Mouse (Mus musculus): ENCODE results near the gene Tbkbp1. TPM values are rescaled to one million over a fixed set of nuclear protein-coding genes. Genes with fewer than 3 reads are reported as not detected.

The Tbkbp1 gene
- polyA plus RNA-seq, 1 experiment from 2014 or later, result 4.9 TPM

DNA sequence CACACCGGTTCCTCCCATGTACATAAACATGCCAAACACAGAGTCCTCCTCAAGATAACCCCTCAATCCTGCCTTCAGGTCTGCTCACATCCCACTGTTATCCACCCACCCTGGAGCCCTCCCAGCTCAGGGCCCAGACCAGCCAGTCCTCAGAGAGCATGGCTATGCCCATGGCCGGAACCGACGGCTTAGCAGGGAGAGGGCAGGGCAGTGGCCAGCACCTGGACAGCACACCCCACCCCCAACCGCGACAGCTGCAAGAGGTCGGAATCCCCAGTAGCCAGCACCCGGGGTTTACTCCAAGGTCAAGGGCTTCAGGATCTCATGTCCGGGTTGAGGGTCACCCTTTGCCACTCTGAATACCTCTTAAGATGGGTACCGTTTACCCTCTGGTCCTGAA is 31.1 kb downstream of the Tbkbp1 start:
- no peaks in the 10 kb centered on the region for H3K9me3 ChIP-seq (replicated peaks)
- 58% methylated on average over 10 of the region's 10 CpGs for WGBS
- H3K4me1 ChIP-seq, result peaks cover 66% of the 10 kb centered on the region
- no peak for DNase-seq (ENCODE audit: low spot score)
- no peak overlapping the region for H3K4me3 ChIP-seq
- H3K27ac ChIP-seq (replicated peaks), result no peak overlapping the region
- H3K27me3 ChIP-seq (ENCODE audit: low read depth, poor library complexity, severe bottlenecking), result peaks cover 80% of the 10 kb centered on the region
- no peaks in the 10 kb centered on the region for H3K36me3 ChIP-seq

DNA sequence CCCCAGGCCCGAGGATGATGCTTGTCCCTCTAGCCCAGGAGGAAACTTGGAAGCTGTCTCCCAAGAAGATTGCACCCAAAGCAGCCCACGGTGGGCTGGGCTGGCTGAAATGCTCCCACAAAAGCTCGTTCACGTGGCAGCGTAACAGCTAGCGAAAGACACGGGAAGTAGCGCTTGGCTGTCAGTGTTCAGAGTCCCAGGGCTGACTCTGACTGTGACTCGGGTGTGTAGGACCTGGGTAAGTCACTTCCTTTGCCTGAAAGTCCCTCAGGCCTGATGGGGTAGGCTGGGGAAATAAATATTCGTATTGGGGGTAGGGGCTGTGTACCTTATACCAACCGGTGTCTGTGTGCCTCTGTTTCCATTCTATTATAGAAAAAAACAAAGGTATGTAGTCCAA is 35.5 kb downstream of the Tbkbp1 start:
- no peaks in the 10 kb centered on the region for H3K36me3 ChIP-seq
- no peaks in the 10 kb centered on the region for H3K9me3 ChIP-seq (replicated peaks)
- H3K4me3 ChIP-seq, result peak overlapping the region; percentile 56
- WGBS, result 9% methylated on average over 11 of the region's 11 CpGs
- no peak for DNase-seq (ENCODE audit: low spot score)
- H3K4me1 ChIP-seq, result peaks cover 51% of the 10 kb centered on the region
- peaks cover 98% of the 10 kb centered on the region for H3K27me3 ChIP-seq (ENCODE audit: low read depth, poor library complexity, severe bottlenecking)
- H3K27ac ChIP-seq (replicated peaks), result no peak overlapping the region

DNA sequence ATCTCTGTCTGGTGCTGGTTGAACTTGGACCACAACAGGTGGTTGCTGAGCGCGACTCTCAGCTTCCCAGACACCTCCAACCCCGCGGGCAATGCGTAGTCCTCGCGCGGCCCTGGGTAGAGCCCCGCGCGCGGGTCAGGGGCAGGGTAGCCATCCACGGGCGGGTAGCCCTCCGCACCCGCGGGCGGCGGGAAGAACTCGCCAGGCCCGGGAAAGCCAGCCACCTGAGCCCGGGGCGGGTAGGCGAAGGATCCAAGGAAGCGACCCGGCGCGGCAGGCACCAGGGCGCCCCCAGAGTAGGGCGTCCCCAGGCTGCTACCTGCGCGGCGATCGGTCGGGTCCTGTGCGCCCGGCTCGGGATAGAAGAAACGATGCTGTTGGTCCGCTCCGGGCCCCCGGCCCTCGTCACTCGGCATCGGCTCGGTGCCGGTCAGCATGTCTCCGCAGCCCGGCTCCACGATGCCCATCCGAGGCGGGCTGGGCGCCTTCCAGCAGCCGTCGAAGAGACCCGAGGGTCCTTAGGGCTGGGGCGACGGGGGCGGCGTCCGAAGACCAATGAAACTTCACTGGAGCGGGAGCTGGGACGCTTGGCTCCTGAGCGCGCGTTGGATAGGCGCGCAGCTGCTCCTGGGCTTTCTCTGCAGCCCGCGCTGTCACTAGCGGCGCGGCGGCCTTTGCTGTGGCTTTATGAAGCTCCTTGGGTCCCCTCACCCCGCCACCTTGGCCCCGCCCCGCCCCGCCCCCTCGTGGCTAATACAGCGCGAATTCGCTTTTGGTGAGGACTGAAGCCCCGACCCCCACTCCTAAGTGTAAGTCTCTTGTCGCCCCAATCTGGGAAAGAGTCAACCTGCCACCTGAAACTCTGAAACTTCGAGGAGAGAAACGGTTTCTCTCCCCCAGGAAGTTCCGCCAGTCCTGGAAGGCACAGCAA is 36.4 kb downstream of the Tbkbp1 start, which contains the start of gene Tbx21:
Gene Tbx21, minus strand, starts transcription at position 661 of the 931 bp plus-strand sequence.
- H3K4me3 ChIP-seq, result peak within 1 kb of the TSS; percentile 56
- WGBS, result under 1% methylated on average over 87 of the region's 87 CpGs
- 0 out of 2 replicates have a peak within 1 kb of the TSS, but pooled peaks have one; percentile 38 for H3K27ac ChIP-seq (replicated peaks)
- H3K36me3 ChIP-seq, result no peaks in the 10 kb centered on the region
- DNase-seq (ENCODE audit: low spot score), result peak; percentile 57
- peaks cover 42% of the 10 kb centered on the region for H3K4me1 ChIP-seq
- H3K27me3 ChIP-seq (ENCODE audit: low read depth, poor library complexity, severe bottlenecking), result peaks cover 92% of the 10 kb centered on the region
- no peaks in the 10 kb centered on the region for H3K9me3 ChIP-seq (replicated peaks)

DNA sequence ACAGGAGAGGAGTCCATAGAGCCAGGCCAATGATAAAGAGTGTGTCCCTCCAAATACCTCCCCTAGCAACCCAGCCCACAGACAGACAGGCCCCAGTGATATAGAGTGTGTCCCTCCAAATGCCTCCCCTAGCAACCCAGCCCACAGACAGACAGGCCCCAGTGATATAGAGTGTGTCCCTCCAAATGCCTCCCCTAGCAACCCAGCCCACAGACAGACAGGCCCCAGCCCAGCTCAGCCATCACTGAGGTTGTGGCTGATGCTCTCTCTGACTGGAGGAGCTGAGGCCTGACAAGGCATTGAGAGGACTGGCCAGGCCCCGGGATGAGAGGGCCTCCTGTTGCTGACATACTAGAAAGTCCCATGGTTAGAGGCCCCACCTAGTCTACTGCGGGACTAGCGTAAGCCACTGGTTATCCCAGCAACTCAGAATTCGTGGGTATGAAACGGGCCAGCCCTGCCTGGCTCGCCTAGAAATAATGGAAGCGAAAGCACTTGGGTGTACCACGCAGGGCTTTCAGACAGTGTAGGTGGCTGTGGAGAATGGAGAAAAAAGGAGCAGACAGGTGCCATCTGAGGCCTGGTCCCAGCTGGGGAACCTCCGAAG is 38.7 kb downstream of the Tbkbp1 start:
- Histone ChIP-seq H3K27ac (replicated peaks) (no peak overlapping the region), H3K27me3 (ENCODE audit: low read depth, poor library complexity, severe bottlenecking) (peaks cover 69% of the 10 kb centered on the region), H3K4me1 (peaks cover 24% of the 10 kb centered on the region), H3K9me3 (replicated peaks) (no peaks in the 10 kb centered on the region), H3K4me3 (no peak overlapping the region), H3K36me3 (no peaks in the 10 kb centered on the region)
- WGBS, result 80% methylated on average over 9 of the region's 9 CpGs
- no peak for DNase-seq (ENCODE audit: low spot score)

DNA sequence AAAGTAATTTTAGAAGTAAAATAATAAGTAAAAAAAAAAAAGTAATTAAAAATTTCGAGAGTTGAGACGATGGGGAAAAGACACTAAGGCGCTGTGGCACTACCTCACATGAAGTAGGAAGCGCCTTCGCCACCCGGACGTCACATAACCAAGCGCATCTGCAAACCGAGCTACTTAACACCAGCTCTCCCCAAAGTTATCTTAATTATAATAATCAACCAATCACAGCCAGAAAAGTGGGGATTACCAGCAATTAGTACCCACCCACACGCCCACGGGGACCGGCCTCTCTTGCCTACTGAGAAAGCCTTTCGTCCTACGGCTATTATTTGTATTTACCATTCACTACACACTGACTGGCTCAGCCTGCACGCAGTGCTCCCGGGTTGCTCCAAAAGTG is 42.3 kb downstream of the Tbkbp1 start:
- H3K9me3 ChIP-seq (replicated peaks), result no peaks in the 10 kb centered on the region
- H3K27ac ChIP-seq (replicated peaks), result no peak overlapping the region
- H3K36me3 ChIP-seq, result no peaks in the 10 kb centered on the region
- peaks cover 32% of the 10 kb centered on the region for H3K27me3 ChIP-seq (ENCODE audit: low read depth, poor library complexity, severe bottlenecking)
- WGBS, result 83% methylated on average over 16 of the region's 16 CpGs
- no peak for DNase-seq (ENCODE audit: low spot score)
- peaks cover 2% of the 10 kb centered on the region for H3K4me1 ChIP-seq
- no peak overlapping the region for H3K4me3 ChIP-seq

DNA sequence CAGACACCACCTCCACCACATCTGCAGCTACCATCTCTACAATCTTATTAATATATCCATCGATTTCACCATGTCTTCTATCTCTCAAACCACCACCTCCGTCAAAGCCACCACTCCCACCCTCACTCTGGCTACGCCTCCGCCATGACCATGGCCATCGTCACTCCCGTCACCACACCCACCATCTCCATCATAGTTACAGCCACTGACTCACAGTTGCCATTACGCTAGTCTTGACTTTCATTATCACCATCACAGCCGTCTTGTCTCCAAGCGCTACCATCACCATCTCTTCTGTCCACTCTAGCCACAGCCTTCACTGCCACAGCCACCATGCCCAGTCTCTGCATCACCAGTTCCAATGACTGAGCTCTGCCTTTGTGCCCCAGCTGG is 47.2 kb downstream of the Tbkbp1 start:
- 92% methylated on average over 9 of the region's 9 CpGs for WGBS
- Histone ChIP-seq H3K4me1 (no peaks in the 10 kb centered on the region; the same call in 1 of the 2 replicates), H3K27me3 (ENCODE audit: low read depth, poor library complexity, severe bottlenecking) (peaks cover 21% of the 10 kb centered on the region), H3K9me3 (replicated peaks) (no peaks in the 10 kb centered on the region), H3K27ac (replicated peaks) (no peak overlapping the region), H3K36me3 (no peaks in the 10 kb centered on the region), H3K4me3 (no peak overlapping the region)
- no peak for DNase-seq (ENCODE audit: low spot score)

DNA sequence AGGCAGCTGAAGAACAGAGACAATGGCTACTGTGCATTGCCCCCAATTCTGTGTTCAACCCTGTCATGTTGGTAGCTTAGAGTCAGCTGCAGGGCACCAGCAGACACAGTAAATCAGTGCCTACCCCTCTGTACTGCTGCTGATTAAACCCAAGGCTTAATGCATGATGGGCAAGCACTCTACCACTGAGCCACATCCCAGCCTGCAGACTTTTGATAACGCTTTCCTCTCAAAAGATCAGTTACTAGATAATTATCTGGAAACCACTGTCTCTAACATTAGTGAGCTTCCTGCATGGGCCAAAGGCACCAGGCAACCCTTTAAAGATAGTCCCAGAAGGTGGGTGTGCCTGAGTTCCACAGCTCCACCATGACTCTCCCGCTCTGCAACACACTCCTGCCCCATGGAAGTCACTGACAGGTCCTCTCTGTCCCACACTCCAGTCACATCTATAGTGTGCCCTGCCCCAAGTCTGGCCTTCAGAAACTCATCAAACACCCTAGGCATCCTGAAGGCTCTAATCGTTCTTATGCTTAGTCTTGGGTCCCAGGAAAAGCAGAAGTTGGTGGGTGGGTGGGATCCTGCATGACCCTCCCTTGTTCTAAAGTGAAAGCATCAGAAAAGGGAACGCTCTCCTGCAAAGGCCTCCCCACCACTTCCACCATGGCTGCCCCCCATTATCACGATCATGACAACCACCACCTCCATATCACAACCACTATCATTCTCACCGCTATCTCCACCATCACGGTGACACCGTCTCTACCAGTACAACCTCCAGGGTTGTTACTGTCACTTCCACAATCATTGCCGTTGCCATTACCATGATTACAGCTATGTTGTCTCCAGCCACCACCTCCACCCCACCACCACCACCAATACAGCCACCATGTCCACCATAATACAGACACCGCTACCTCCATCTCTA is 47.9 kb downstream of the Tbkbp1 start:
- Histone ChIP-seq H3K27ac (replicated peaks) (no peak overlapping the region), H3K9me3 (replicated peaks) (no peaks in the 10 kb centered on the region), H3K36me3 (no peaks in the 10 kb centered on the region), H3K27me3 (ENCODE audit: low read depth, poor library complexity, severe bottlenecking) (peaks cover 28% of the 10 kb centered on the region), H3K4me3 (no peak overlapping the region), H3K4me1 (peaks cover 6% of the 10 kb centered on the region)
- no peak for DNase-seq (ENCODE audit: low spot score)
- 95% methylated on average over 10 of the region's 10 CpGs for WGBS

DNA sequence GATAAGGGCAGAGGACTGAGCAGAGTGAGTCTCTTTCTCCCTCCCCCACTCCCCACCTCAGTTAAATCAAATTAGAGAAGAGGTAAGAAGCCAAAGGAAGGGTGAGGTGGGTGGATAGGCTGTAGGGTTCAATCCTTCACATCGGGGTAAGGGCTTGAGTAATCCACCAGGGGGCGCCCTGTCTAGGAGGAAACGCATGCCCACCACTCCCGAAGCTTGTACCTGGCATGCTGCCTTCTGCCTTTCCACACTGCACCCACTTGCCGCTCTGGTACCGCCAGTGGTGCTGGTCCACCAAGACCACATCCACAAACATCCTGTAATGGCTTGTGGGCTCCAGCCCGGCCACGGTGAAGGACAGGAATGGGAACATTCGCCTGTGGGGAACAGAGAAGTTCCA is 49.6 kb downstream of the Tbkbp1 start:
- WGBS, result 22% methylated on average over 9 of the region's 9 CpGs
- Histone ChIP-seq H3K27me3 (ENCODE audit: low read depth, poor library complexity, severe bottlenecking) (peaks cover 40% of the 10 kb centered on the region), H3K4me1 (peaks cover 6% of the 10 kb centered on the region)

DNA sequence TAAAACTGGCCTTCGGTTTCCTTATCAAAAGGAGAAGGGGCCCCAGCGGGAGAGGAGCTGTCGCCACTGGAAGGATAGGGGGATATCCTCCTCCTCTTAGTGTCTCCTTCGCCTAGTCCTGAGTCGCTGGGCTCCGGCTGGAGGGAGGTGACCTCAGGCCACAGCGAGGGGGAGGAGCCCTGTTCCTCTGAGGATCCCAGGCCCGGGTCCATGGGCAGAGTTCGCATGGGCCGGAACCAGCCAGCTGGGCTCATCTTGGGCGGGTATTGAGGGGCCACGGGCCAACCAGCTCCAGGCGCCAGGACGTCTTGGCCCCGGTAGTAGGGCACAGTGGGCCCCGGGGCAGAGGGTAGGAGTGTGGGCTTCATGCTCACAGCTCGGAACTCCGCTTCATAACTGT is 52.5 kb downstream of the Tbkbp1 start:
- Histone ChIP-seq H3K4me3 (peak overlapping the region; percentile 21; the same call in 1 of the 2 replicates), H3K27me3 (ENCODE audit: low read depth, poor library complexity, severe bottlenecking) (peaks cover 48% of the 10 kb centered on the region), H3K4me1 (peaks cover 6% of the 10 kb centered on the region), H3K36me3 (no peaks in the 10 kb centered on the region), H3K27ac (replicated peaks) (no peak overlapping the region), H3K9me3 (replicated peaks) (no peaks in the 10 kb centered on the region)
- 31% methylated on average over 18 of the region's 18 CpGs for WGBS
- no peak for DNase-seq (ENCODE audit: low spot score)

More for the DNA sequence above, 49.6 kb downstream of the Tbkbp1 start:
- no peak overlapping the region for H3K27ac ChIP-seq (replicated peaks)
- peak; percentile 57 for DNase-seq (ENCODE audit: low spot score)
- H3K36me3 ChIP-seq, result no peaks in the 10 kb centered on the region
- H3K4me3 ChIP-seq, result no peak overlapping the region
- no peaks in the 10 kb centered on the region for H3K9me3 ChIP-seq (replicated peaks)

DNA sequence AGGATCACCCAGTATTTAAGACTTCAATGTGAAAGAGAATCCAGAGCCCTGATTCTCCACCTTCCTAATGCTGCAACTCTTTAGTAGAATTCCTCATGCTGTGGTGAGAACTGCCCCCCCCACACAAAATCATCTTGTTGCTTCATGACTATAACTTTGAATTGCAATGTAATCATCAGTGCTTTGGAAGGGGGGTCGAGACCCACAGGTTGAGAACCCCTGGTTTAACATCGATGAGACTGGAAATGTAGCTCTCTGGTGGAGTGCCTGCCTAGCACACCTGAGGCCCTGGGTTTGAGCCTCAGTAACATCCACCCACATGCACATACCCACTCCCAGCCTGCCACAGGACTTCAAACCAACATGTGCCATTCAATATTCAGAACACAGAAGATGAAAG is 56.7 kb downstream of the Tbkbp1 start:
- Histone ChIP-seq H3K27ac (replicated peaks) (no peak overlapping the region), H3K27me3 (ENCODE audit: low read depth, poor library complexity, severe bottlenecking) (peaks cover 32% of the 10 kb centered on the region), H3K36me3 (no peaks in the 10 kb centered on the region), H3K4me1 (peaks cover 6% of the 10 kb centered on the region), H3K9me3 (replicated peaks) (no peaks in the 10 kb centered on the region), H3K4me3 (no peak overlapping the region)
- 66% methylated on average over 2 of the region's 2 CpGs for WGBS
- DNase-seq (ENCODE audit: low spot score), result no peak

DNA sequence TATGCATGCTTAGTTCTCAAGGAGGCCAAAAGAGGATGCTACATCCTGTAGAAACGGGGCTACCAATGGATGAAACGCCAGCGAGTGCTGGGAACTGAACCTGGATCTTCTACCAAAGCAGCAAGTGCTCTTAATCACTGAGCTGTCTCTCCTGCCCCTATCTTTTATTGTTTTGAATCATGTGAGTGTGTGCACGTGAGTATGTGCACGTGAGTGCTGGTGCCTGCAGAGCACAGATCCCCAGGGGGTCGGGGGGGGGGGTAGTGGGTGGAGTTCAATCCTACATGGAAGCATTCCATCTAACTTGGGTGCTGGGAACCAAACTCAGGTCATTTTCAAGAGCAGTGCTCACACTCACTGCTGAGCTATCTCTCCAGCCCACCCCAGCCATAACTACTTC is 64.9 kb downstream of the Tbkbp1 start:
- DNase-seq (ENCODE audit: low spot score), result no peak
- H3K4me3 ChIP-seq, result no peak overlapping the region
- WGBS, result 71% methylated on average over 6 of the region's 6 CpGs

More for the DNA sequence above, 64.9 kb downstream of the Tbkbp1 start:
- H3K27me3 ChIP-seq (ENCODE audit: low read depth, poor library complexity, severe bottlenecking), result peaks cover 19% of the 10 kb centered on the region
- H3K4me1 ChIP-seq, result peaks cover 9% of the 10 kb centered on the region; the same call in 1 of the 2 replicates
- H3K9me3 ChIP-seq (replicated peaks), result peaks cover 12% of the 10 kb centered on the region; the same call in 1 of the 2 replicates
- H3K27ac ChIP-seq (replicated peaks), result no peak overlapping the region
- no peaks in the 10 kb centered on the region for H3K36me3 ChIP-seq
